Mouse (Mus musculus) E14TG2a.4 (cell line): Measurements from ENCODE around the gene Lypd3.

Source experiments
- CTCF ChIP-seq: conservative IDR thresholded peaks from 2 replicates; pipeline ENCODE4 v1.5.1; 2014; ENCODE audit warnings: low read length
- NANOG ChIP-seq: IDR thresholded peaks from 2 replicates; pipeline ENCODE4 v1.6.1; 2014; ENCODE audit warnings: borderline replicate concordance, low read length, mixed read lengths

DNA sequence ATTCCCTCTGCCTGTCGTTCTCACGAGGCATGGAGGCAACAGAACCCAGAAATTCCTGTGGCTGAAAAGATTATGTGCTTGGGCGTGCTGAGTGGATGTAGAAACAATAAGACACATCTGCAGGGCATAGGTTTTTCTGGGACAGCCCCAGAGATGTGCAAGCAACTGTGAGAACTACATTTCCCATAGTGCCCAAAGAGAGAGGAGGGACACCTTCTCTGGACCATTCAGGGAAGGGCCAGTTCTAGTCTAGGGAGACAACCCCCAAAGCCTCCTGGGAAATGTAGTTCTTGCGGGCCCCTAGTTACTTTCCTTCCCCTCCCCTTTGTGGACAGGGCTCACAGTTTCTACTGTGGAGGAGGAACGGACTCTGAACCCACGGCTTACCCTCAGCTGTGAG lies 28.3 kb upstream of the Lypd3 start:
- TF ChIP-seq NANOG = no peak
- no peak for TF ChIP-seq CTCF
